Mouse (Mus musculus) adrenal gland, adult (tissue): ENCODE data around the gene Pm20d1.
A peak's percentile ranks its signal among the peaks of the same experiment; 100 is the strongest.
"Not testable (repeated sequence)": the region's sequence is repeated elsewhere in the genome, so short reads cannot be mapped to it uniquely, and the experiment has no call there.

Source experiments
- DNase-seq, 2 experiments: peaks; one replicate each; pipeline ENCODE4 v3.0.0; 2022 to 2023; ENCODE audit warnings: low spot score in 1 of 2; ENCODE audit not compliant: inconsistent age in 2 of 2

Gene Pm20d1

GRCm38 (mm10) chr1:131771440-131771839 is 25.7 kb upstream of the Pm20d1 start:
- DNase-seq, result no peak

GRCm38 (mm10) chr1:131794591-131794990 is 2.6 kb upstream of the Pm20d1 start:
- DNase-seq, result no peak

- DNase-seq, result no peak
Measured at GRCm38 (mm10) chr1:131795171-131795570, 2.0 kb upstream of the Pm20d1 start.

GRCm38 (mm10) chr1:131800001-131800400 is 2.8 kb downstream of the Pm20d1 start:
- no peak for DNase-seq

GRCm38 (mm10) chr1:131801071-131801470 is 3.9 kb downstream of the Pm20d1 start:
- DNase-seq, result no peak

- no peak for DNase-seq
Measured at GRCm38 (mm10) chr1:131802652-131803051, 5.5 kb downstream of the Pm20d1 start.

- no peak for DNase-seq
Measured at GRCm38 (mm10) chr1:131804166-131804565, 7.0 kb downstream of the Pm20d1 start.

- no peak for DNase-seq
Measured at GRCm38 (mm10) chr1:131808986-131809385, 11.8 kb downstream of the Pm20d1 start.

- DNase-seq, result no peak
Measured at GRCm38 (mm10) chr1:131809651-131810050, 12.5 kb downstream of the Pm20d1 start.

- no peak for DNase-seq
Measured at GRCm38 (mm10) chr1:131811393-131811792, 14.2 kb downstream of the Pm20d1 start.

- DNase-seq, result no peak
Measured at GRCm38 (mm10) chr1:131812006-131812405, 14.8 kb downstream of the Pm20d1 start.

- no peak for DNase-seq
Measured at GRCm38 (mm10) chr1:131812631-131813295, 15.6 kb downstream of the Pm20d1 start.

GRCm38 (mm10) chr1:131813731-131814130 is 16.6 kb downstream of the Pm20d1 start:
- DNase-seq, result no peak

GRCm38 (mm10) chr1:131814191-131814590 is 17.0 kb downstream of the Pm20d1 start:
- DNase-seq, result no peak

GRCm38 (mm10) chr1:131816886-131817285 is 19.7 kb downstream of the Pm20d1 start:
- DNase-seq, result no peak

- not testable (repeated sequence) for DNase-seq
Measured at GRCm38 (mm10) chr1:131820353-131820752, 23.2 kb downstream of the Pm20d1 start.

GRCm38 (mm10) chr1:131820887-131821328 is 23.7 kb downstream of the Pm20d1 start:
- no peak for DNase-seq

GRCm38 (mm10) chr1:131822292-131822691 is 25.1 kb downstream of the Pm20d1 start:
- no peak for DNase-seq

GRCm38 (mm10) chr1:131822856-131823492 is 25.8 kb downstream of the Pm20d1 start:
- no peak for DNase-seq

- peak in 1 of 2 experiments; percentile 69 for DNase-seq
Measured at GRCm38 (mm10) chr1:131823563-131823962, 26.4 kb downstream of the Pm20d1 start.

- DNase-seq, result peak in 1 of 2 experiments; percentile 56
Measured at GRCm38 (mm10) chr1:131824528-131825181, 27.5 kb downstream of the Pm20d1 start.

- no peak for DNase-seq
Measured at GRCm38 (mm10) chr1:131827207-131827786, 30.1 kb downstream of the Pm20d1 start, which contains the start of gene Slc41a1. Slc41a1 (plus strand) TSS chr1:131827493.
